Mouse (Mus musculus) G1E (cell line): Measurements from ENCODE around the gene Snx10.

Source experiments
- CTCF ChIP-seq: IDR thresholded peaks from 2 replicates; pipeline ENCODE4 v1.5.1; 2012; ENCODE audit warnings: low read depth, low read length, inconsistent platforms, mixed read lengths
- GATA1 ChIP-seq: IDR thresholded peaks from 2 replicates; pipeline ENCODE4 v1.6.1; 2012; ENCODE audit warnings: borderline replicate concordance, low read length, inconsistent platforms, mixed read lengths

GRCm38 (mm10) chr6:51486731-51487130 lies 37.0 kb upstream of the Snx10 start:
- TF ChIP-seq CTCF (no peak), GATA1 (no peak)
